Mouse (Mus musculus) ES-Bruce4 (cell line): ENCODE measurements around the gene Qtrt2.

ENCODE experiments used
- CTCF ChIP-seq: IDR thresholded peaks from one replicate; pipeline ENCODE4 v1.8.1; 2011; ENCODE audit warnings: low read depth, low read length
- EP300 ChIP-seq: IDR thresholded peaks from 2 replicates; pipeline ENCODE4 v1.6.1; 2011; ENCODE audit warnings: low read depth, low read length; ENCODE audit not compliant: insufficient read depth

- TF ChIP-seq CTCF (no peak), EP300 (no peak)
These were observed 7.7 kb downstream of the Qtrt2 start for GRCm38 (mm10) chr16:43918867-43919266.
